Mouse (Mus musculus): Measurements from ENCODE around the gene Gm20671.
A peak's percentile ranks its signal among the peaks of the same experiment; 100 is the strongest.
"Not testable (repeated sequence)": the region's sequence is repeated elsewhere in the genome, so short reads cannot be mapped to it uniquely, and the experiment has no call there.

Gene Gm20671

DNA sequence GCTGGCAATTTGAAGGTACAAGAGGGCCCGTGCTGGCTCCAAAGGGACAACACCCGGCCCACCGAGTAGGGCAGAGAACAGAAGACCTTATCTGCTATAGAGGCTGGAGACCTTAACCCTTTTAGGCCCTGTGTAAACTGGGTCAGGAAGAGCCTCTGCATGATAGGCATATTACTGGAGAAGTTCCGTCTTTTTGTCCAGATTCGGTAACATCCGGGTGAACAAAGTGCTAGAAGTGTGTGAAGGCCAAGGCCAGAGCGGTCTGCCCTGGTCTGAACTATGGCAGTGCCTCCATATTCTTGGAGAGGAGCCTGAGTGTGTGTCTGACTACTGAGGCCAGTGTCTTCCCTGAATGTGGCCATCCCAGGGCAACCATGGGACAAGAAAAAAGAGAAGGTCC, at the start of gene Gm20671:
Gene Gm20671 (minus strand): TSS at position 101 of the 400 bp plus-strand sequence.
- DNase-seq (ENCODE audit: low read depth, low spot score): no peak

DNA sequence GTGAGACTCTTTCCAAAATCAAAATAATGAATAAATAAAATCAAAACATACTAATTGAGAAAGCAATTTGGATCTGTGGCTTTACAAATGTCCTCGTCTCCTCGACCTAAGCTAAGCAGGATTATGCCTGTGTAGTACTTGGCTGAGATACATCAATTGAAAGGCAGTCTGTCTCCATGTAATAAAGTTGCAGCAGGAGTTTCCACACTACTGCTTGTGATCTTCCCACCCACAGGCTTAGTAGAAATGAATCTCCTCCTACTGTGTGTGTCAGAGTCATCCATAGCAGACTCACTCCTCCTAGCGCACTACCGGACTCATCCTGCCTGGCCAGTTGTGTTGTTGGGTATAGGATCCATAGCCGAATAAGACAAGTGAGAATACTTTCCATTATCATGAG, 45.4 kb upstream of the Gm20671 start:
- no peak for DNase-seq (ENCODE audit: low read depth, low spot score)

- DNase-seq (ENCODE audit: low read depth, low spot score): no peak
Observed at GRCm38 (mm10) chr5:32869389-32870024, 42.6 kb upstream of the Gm20671 start.

DNA sequence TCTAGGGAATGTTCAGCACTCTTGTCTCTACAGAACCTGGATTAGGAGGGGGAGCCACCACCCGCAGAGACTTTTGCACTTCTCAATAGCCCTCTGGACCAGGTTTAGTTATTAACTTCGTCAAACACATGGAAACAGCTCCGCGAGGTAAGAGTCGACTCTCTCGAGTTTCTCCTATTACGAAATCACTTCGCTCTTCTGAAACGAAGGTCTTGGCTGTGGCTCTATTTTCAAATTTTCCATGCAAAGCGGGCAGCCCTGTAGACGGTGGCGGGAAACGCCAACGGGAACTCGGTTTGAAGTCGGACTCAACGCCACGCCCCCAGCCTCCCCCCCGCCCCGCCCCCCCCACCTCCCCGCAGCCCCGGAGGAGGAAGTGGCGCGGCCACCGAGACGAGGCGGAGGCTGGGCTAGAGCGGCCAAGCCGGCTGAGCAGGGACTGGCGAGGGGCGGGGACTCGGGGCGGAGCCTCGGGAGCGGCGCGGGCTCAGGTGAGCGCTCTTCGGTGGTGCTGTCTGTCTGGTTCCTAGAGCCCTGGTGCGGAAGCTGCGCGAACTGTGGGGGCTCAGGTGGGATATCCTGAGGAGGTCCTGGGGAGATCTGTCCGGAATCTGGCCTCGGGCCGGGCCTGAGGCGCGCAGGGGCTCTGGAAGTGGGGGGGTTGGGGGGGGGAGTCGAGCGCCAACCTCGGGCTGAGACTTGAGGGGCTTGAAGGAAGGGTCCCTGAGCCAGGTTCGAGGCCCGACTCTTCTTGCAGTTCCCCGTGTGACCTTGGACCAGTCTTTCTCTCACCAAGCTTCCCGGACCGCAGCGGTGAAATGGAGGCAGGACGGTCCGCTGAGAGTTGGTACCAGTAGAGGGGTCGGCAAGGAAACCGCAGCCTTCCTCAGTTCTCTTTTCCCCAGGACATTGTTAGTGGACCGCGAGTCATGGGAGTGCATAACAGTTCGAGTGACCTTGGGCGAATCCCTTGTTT, 36.6 kb upstream of the Gm20671 start, which contains the start of gene Depdc5:
Gene Depdc5 (plus strand): TSS at position 449 of the 976 bp plus-strand sequence.
- peak; percentile 97 for DNase-seq (ENCODE audit: low read depth, low spot score)

DNA sequence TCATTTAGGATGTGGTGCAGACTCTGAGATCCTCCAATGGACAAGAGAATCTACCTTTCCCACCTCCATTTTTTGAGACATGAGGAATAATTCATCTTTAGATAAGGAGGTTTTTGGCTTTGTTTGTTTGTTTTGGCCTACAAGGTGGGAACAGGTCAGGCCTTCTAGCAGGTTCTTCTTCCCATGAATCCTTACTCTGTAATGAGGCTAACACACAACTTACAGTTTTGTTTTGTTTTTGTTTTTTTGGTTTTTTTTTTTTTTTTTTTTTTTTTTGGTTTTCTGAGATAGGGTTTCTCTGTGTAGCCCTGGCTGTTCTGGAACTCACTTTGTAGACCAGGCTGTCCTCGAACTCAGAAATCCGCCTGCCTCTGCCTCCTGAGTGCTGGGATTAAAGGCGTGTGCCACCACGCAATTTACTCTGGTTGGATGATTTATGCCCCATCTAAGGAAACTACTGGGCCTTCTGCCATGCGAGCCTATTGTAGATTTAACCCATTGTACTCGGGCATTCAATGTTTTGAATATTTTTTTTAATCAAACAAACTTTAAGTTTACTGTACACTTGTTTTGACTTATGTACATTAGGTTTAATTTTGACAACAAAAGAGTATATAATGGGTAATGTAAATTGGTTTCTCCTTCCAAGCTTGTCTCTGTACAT, 35.7 kb upstream of the Gm20671 start:
- no peak for DNase-seq (ENCODE audit: low read depth, low spot score)

DNA sequence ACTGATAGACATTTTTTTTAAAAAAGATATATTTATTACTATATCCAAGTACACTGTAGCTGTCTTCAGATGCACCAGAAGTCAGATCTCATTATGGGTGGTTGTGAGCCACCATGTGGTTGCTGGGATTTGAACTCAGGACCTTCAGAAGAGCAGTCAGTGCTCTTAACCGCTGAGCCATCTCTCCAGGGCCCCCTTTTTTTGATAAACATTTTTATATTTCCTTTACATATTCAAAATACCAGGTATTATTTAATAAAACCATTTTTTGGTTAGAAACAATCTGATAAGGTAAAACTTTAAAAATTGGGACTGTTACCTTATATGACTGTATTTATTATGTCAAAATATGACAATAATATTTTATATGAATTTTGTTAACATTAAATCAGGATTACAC, 34.2 kb upstream of the Gm20671 start:
- no peak for DNase-seq (ENCODE audit: low read depth, low spot score)

DNA sequence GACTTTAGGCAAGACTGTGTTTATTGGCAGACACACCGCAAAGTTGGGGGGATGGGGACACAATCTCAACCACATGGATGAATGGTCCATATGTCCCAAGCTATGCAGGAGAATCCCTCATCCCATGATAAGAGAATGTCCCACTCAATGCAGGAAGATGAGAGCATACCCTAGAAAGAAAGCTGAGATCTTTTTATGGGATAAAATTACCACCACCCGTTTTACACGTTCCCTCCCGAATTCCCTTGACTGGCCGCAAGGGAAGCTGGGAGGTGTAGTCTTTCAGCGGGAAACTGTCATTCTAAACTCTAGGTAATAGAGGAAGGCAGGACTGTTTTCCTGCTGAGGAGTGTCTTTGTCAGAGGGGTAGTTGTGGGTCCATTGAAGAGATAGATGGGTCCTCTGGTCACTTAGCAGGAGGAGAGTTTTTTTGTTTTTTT, 30.9 kb upstream of the Gm20671 start:
- no peak for DNase-seq (ENCODE audit: low read depth, low spot score)

DNA sequence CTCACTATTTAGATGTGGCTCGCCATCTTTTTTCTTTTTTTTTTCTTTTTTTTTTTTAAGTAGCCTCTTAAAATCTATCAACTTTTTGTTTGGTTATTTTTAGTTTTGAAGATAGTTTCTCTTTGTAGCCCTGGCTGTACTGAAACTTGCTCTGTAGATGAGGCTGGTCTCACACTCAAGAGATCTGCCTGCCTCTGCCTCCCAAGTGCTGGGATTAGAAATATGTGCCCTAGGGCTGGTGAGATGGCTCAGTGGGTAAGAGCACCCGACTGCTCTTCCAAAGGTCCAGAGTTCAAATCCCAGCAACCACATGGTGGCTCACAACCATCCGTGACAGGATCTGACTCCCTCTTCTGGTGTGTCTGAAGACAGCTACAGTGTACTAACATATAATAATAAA, 28.4 kb upstream of the Gm20671 start:
- not testable (repeated sequence) for DNase-seq (ENCODE audit: low read depth, low spot score)

- DNase-seq (ENCODE audit: low read depth, low spot score): peak; percentile 7
Observed at GRCm38 (mm10) chr5:32854818-32855217, 27.9 kb upstream of the Gm20671 start.

DNA sequence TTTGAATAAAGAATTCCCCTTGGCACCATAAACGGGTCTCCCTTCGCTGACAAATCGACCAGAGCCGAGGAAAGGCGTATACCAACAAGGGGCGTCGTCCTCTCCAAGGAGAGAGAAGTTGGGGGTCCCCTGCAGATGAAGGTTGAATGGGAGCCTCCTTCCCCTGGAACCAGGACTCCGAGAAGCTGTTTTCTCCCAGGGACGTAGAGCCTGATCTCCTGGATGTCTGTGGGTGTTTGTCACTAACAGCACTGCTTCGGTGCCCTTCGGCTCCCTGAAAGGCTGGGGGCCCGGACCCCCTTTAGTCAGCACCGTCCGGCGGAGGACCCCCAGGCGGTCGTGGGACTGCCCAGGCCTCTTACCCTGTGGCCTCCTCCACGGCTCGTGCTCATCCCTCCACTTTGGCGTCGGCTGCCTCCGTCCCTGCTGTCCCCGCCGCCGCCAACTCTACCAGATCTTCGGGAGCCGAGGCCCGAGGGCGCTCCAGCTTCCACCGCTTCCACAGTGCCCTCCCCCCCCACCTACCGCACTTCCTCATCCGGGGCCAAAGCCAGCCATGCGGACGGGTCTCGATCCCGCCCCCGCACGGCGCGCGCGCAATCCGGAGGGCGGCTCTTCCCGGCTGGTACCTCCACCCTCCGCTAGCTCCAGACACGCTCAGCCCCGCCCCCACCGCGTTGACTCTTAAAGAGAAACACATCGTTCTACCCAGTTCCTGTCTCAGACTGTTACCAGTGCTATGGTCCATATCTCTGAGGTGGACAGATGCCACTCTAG, 27.0 kb upstream of the Gm20671 start, which contains the start of gene Prr14l:
Gene Prr14l (minus strand): TSS at position 526 of the 777 bp plus-strand sequence.
- peak; percentile 97 for DNase-seq (ENCODE audit: low read depth, low spot score)

DNA sequence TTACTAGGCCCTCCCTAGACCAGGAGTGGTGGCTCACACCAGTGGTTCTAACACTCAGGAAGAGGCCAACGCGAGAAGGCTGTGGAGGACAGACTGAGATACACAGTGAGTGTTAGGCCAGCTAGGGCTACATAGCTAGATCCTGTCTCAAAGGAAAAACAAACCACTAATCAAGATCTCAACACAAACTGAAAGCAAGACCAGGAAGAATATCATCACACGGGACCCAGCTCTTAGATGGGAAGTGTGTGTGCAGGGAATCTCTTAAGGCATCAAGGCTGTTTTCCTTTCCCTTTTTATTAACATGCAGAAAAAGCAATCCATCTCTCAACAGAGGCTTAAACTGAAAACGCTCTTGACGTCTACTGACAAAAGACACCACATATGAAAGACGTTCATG, 25.1 kb upstream of the Gm20671 start:
- DNase-seq (ENCODE audit: low read depth, low spot score): peak; percentile 14

- not testable (repeated sequence) for DNase-seq (ENCODE audit: low read depth, low spot score)
Observed at GRCm38 (mm10) chr5:32849580-32849979, 22.7 kb upstream of the Gm20671 start.

DNA sequence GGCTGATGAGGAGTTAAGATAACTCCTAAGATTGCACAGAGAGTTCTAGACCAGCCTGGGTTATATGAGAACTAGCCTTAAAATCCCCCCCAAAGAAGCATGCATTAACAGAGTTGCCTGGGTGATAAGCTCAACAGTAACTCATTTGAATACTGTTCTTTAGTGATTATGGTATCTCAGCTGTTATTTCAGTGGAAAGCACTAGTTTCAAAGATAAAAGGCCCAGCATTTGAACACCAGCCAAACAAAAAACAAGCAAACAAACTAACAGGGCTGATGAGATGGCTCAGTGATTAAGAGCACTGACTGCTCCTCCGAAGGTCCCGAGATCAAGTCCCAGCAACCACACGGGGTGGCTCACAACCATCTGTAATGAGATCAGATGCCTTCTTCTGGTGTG, 22.3 kb upstream of the Gm20671 start:
- DNase-seq (ENCODE audit: low read depth, low spot score): no peak

DNA sequence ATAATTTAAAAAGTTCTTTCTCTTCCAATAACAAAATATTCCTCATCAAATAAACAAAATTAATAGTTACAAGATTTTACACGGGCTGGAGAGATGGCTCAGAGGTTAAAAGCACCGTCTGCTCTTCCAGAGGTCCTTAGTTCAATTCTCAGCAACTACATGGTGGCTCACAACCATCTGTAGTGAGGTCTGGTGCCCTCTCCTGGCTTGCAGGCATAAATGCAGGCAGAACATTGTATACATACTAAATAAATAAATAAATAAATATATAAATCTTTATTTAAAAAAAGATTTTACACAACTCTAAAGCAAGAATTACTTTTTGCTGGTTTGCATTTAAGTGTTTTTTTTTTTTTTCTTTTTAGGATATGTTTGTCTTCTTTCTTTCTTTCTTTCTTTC, 13.1 kb upstream of the Gm20671 start:
- DNase-seq (ENCODE audit: low read depth, low spot score): no peak

DNA sequence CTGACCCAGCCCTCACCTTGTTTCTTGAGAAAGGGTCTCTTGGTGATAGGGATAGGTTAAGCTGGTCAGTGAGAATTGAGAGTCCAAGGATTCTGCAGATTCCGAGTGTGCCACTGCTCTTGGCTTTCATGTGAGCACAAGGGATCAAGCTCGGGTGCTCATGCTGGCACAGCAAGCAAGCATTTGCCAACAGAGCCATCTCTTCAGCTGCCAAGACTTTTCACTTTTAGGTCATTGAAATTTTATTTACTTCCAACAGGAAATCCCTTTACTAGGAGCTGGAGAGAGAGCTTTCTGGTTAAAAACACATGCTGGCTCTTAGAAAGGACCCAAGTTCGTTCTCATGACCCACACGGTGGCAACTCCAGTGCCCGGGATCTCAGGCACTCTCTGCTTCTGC, 10.1 kb upstream of the Gm20671 start:
- DNase-seq (ENCODE audit: low read depth, low spot score): no peak

- DNase-seq (ENCODE audit: low read depth, low spot score): no peak
Observed at GRCm38 (mm10) chr5:32834497-32834896, 7.6 kb upstream of the Gm20671 start.

DNA sequence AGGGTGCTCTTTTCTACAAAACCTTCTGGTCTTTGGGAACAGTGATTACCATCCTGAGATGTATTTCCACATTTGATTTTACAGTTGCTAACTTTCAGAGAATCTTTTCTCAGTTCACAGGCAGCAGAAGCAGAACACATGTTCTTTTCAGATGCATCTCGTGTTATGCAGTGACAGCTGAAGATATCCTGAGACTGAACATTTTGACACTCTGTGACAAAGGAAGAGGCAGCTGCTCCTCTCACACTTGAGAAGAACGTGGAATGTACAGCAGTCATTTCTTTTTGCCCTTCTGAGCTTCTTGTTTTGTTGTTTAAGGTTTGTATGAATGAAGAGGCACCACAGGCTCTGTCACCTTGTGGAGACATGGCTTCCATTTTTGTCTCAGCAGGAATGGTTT, 3.1 kb upstream of the Gm20671 start:
- no peak for DNase-seq (ENCODE audit: low read depth, low spot score)

GRCm38 (mm10) chr5:32828766-32829165, 1.9 kb upstream of the Gm20671 start:
- not testable (repeated sequence) for DNase-seq (ENCODE audit: low read depth, low spot score)

DNA sequence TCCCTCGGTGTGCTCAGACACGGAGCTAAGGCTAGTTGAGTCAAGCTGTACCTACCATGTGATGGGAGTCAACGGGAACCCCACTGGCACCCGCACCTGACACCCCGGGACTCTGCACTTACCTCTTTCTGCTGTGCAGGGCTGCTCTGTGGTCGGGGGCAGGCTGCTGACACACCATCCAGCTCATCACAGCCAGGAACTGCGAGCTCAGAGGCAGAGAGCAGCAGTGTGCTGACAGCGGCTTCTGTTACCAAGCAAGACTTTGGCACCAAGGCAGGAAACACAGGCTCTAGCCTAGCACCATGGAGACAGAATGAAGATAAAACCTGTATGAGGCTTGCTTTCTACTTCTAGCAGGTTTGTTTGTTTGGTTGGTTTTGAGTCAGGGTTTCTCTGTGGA, 6.4 kb downstream of the Gm20671 start:
- no peak for DNase-seq (ENCODE audit: low read depth, low spot score)

DNA sequence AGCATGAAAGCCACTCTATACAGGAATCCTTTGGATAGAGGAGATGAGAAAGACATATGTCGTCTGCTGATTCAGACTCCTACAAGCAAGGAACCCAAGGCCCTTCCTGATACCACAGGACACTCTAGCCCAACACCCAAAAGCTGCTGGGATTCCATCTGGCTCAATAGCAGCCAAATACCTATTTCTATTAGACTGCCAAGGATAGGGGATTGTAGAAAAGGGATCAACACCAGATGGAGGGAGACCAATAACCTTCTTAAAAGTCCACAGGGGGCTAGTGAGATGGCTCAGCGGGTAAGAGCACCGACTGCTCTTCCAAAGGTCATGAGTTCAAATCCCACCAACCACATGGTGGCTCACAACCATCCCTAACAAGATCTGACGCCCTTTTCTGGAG, 11.5 kb downstream of the Gm20671 start:
- no peak for DNase-seq (ENCODE audit: low read depth, low spot score)

- DNase-seq (ENCODE audit: low read depth, low spot score): not testable (repeated sequence)
Observed at GRCm38 (mm10) chr5:32786454-32786853, 40.5 kb downstream of the Gm20671 start.
